Mouse (Mus musculus) WW6 (cell line): ENCODE measurements around the gene Strn4.

Experiments used
- DNase-seq: peaks from one replicate; pipeline ENCODE4 v3.0.0-alpha.2; 2013; ENCODE audit warnings: low read depth, low spot score

The Strn4 gene

DNA sequence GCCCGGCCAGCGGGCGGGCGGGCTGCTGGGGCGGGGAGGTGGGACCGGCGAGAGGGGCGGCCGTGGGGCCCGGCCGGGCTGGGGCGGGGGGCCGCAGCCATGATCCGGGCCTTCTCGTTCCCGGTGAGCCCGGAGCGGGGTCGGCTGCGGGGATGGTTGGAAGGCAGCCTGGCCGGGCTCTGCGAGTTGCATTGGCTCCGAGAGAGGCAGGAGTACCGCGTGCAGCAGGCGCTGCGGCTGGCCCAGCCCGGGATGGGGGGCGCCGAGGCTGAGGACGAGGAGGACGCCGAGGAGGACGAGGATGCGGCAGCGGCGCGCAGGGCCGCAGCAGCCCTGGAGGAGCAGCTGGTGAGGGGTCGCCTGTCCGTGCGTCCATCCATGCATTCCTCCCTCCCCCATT is 59.6 kb downstream of the Strn4 start:
- no peak for DNase-seq

DNA sequence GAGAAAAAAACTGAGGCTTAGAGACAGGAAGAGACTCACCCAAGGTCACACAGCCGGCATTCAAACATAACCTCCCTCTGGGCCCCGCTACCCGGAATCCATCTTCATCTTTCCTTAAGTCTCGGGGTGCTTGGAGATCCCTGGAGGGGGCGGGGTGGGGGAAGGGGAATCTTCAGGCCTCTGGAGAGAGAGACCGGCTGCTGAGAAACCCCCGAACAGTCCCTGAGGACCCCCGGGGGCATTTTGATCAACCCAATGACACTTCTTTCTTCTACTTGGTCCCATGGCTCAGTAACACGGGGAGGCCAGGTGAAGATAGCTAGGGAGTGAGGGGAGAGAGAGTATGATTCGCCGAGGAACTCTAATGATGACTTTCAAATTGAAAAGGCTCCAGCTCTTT is 60.3 kb downstream of the Strn4 start:
- no peak for DNase-seq

DNA sequence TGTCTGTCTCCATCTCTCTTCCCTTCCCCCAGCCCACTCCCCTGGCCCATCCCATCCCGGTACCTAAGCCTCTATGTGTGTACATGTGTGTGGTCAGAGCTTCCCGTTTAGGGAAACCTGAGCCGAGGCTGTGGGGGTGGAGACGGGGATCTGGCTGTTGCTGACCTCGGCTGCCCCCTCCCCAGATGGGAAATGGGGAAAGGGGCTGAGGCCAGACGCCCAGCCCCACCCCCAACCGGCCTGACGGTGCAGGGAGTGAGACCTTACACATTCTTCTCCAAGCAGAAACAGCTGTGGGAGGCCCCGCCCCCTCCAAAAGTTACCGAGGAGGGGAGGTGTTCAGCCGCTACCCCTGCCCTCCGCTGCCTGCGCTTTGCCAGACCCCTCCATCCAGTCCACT is 60.9 kb downstream of the Strn4 start:
- no peak for DNase-seq

DNA sequence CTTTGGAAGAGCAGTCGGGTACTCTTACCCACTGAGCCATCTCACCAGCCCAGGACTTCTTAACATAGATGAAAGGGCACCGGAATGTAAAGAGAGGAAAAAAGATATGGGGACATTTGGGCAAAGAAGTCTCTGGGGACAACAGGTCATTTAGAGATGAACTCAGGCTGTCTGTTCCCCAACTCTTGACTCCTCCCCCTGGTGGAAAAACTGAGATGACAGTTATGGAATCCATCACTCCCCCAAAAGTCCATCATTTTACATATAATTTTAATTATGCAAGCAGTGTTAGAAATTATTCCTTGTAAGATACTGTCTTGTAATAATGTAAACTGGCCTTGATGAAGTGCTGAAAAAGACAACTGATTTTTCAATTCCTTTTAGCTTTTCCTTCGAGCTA is 62.0 kb downstream of the Strn4 start:
- no peak for DNase-seq

DNA sequence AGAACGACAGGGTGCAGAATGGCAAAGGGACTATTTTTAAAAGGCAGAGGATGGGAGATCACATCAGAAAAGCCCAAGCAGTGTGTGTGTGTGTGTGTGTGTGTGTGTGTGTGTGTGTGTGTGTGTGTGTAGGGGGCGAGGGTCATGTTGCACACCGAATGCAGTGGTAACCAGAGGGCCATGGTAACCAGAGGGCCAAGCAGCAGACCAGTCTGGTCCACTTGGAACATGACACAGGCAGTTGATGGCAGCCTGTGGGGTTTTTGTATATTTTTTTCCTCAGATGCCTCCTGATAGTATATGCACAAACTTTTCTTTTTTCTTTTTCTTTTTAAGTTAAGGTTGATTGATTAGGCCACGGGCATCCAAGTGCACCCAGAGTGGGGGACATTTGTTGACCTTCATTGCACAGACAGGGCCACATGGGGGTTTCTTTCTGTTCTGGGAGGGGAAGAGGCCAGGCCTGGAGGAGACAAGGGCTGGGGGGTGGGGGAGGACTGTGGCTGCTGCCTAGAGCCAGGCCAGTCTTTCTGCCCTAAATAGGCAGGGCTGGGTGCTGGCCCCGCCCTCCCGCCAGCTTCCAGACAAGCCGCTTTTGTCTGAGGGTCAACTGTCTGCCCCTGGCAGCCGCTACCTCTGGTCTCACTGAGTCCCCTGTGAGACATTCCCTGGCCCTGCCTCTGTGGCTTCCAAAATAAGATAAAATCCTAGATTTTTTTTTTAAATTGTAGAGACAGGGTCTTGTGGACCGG is 64.3 kb downstream of the Strn4 start:
- no peak for DNase-seq

DNA sequence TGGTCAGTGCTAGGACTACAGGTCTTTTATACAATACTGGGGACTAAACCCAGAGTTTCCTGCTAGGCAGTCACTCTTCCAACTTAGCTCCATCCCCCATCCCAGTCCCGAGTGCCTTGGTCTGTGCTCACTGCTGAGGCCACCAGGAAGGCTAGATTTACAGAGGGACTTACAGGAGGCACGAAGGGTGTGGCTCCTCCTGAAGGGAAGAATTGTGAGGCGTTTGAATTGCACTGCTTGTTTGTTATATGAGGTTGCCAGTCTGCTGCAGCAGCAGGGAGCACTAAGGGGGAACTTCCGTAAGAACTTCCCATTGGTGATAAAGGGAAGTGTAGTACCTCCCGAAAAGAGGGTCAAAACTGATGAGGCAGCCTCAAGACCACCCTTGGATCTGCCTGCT is 64.9 kb downstream of the Strn4 start:
- DNase-seq = no peak

DNA sequence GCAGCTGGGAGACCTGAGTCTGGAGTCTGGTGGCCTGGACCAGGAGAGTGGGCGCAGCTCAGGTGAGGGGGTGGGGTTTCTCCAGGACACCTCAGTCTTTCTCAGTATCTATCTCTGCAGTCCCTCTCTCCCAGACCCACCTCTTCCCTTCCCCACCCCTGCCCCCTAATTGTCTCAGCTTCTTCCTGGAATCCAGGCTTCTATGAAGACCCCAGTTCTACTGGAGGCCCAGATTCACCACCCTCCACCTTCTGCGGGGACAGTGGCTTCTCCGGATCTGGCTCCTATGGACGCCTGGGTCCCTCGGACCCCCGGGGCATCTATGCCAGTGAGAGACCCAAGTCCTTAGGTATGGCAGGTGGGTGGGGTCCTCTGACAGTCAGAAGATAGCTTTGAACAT is 67.5 kb downstream of the Strn4 start:
- no peak for DNase-seq

DNA sequence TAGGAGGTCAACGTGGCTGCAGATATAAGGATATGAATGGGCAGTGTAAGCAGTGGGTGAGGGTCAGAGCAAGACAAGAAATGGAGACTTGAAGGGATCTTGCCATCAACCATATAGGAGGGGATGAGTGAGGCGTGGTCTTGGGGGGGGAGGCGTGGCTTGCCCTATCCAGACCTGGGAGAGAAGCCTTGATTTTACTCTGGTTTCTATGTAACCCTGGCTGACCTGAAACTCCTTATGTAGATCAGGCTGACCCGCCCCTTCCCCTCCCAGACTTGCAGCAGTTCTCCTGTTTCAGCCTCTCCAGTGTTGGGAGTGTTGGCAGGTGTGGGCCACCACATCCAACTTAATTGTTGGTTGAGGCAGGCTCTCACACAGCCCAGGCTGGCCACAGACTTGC is 68.6 kb downstream of the Strn4 start:
- no peak for DNase-seq

DNA sequence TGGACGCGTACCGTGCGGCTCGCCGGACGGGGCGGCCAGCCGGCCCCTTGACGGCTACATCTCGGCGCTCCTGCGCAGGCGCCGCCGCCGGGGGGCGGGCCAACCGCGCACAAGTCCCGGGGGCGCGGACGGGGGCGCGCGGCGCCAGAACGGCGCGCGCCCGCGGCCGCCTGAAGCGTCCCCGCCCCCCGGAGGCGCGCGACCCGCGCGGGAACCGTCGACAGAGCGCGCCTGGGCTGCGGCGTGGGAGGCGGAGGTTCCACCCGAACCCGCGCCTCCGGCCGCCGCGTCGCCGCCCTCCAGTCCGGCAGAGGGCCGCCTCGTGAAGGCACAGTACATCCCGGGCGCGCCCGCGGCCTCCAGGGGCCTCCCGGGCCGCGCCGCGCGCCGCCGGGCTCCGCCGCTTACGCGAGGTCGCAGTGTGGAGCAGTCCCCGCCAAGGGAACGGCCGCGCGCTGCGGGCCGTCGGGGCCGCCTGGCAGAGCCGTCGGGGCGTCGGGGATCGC is 69.6 kb downstream of the Strn4 start:
- DNase-seq = no peak

DNA sequence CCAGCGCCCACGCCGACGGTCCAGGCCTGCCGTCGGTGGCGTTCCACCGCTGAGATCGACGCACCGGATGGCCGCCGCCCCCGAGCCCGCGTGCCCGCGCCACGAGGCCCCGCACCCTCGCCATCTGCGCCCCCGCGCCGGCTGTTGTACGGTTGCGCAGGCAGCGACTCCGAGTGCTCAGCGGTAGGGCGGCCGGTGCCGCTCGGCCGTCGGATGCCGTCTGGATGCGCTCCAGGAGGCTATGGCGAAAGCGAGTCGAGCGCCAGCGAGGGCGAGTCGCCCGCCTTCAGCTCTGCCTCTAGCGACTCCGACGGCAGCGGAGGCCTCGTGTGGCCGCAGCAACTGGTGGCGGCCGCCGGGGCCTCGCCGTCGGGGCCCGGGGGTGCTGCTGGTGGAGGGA is 70.2 kb downstream of the Strn4 start:
- DNase-seq = no peak
